Mouse (Mus musculus) right cerebral cortex, adult 2 months (tissue): ENCODE measurements around the gene N4bp2l1.
A peak's percentile ranks its signal among the peaks of the same experiment; 100 is the strongest.
"Not testable (repeated sequence)": the region's sequence is repeated elsewhere in the genome, so short reads cannot be mapped to it uniquely, and the experiment has no call there.

Experiments used
- DNase-seq, 2 experiments: peaks; one replicate each; pipeline ENCODE4 v3.0.0; 2021 to 2022; ENCODE audit warnings: low spot score in 2 of 2

The N4bp2l1 gene

DNA sequence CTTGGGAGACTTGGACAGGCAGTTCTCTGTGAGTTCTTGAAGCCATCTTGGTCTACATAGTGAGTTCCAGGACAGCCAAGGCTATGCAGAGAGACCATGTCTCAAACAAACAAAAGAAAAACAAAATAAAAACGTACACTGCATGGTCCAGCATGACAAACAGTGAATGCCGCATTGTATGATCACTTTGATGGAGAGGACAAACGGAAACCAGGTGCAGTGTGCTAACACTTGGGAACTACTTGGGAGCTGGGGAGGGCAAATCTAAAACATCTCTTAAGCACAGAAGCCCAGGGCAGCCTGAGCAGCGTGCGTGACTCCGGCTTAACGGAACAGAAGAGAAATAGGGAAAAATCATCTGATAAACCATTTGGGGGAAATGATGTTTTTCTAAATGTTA is at the start of gene N4bp2l1:
TSS of gene N4bp2l1 (minus strand) at position 101 of the 400 bp plus-strand sequence.
- DNase-seq, result no peak

DNA sequence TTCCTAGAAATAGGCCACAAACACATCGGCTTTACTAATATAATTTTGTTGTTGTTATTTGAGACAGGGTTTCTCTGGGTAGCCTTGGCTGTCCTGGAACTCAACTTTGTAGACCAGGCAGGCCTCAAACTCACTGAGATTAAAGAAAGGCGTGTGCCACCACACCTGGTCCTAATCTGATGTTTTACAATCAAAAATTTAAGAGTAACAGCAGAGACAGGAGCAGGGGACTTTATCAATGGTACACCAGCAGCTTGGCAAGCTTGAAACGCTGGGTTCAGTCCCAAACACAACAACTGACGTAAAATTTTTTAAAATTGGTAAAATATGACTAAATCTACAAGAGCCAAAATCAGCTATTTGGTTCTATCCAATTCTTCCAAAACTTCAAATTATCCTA is 47.9 kb upstream of the N4bp2l1 start:
- DNase-seq, result no peak

DNA sequence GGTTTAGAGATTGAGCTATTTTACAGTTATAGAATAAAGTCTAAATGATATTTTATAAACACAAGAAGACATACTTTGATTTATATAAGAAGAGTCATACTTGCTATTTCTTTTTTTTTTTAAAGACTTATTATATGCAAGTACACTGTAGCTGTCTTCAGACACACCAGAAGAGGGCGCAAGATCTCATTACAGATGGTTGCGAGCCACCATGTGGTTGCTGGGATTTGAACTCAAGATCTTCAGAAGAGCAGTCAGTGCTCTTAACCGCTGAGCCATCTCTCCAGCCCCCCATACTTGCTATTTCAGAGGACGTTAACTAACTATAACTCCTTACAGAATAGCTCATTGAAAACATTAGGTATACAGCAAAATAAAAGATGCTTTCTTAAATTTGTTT is 46.4 kb upstream of the N4bp2l1 start:
- DNase-seq, result not testable (repeated sequence)

DNA sequence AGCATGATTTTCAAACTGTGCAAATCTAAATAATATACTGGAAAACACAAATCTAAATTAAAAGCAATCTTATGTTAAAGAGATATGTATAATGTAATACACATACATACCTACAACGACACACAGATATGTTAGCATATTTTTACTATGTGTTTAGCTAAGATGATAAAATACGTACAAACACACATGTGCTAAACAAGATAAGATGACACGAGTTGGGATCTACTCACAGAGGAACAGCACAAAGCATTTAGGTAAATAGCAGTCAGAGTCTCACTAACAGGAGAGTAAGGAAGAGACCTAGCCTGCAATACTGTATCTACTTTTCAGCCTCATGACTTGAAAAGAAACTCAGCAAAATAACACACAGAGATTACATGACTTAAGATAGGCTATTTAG is 44.5 kb upstream of the N4bp2l1 start:
- DNase-seq, result no peak

DNA sequence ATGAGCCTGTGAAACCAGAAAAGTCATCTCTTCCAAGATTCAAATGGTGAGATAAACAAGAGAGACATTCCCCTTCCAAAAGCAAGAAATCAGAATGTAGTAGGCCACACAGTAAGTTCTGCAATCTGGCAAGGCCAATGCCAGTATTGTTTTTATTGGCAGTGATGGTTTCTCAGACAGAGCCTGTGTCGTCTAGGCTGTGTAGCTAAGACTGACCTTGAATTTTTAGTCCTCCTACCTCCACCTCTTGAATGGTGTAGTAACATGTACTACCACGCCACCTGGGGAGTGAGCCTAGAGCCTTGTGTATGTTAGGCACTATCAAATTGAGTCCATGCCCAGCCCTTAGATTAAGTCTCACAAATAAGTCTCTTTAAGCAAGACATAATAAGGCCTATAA is 32.7 kb upstream of the N4bp2l1 start:
- no peak for DNase-seq

DNA sequence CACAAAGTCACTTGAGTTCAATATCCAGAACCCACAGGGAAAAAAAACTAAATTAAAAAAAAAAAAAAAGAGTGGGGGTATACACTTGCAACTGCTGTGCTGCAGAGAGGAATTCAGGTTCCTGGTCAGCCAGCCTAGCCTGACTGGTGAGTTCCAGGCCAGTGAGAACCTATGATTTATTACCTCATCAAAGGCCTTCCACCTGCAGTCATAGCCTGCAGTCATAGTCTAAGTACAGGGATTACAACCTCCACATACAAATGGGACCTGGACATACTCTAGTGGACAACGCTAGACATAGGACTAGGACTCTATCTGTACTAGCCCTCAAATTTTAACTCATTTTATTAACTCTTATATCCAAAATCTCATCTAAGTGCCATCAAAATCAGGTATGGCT is 32.3 kb upstream of the N4bp2l1 start:
- DNase-seq, result no peak

DNA sequence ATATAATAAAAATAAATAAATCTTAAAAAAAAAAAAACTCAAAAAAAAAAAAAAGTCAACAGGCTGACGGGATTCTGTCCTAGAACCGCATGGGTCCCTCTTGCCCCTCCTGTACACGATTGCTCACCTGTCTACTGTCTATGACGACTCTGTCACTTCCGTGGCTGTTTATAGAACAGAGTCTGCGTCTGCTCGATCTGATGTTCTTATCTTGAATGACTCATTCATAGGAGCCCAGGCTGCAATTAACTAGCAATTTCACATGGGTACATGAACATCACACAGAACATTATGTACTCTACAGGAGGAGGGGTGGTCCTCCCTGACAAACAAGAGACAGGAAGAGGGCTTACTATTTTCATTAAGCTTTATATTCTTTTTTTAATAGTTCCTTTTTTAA is 28.5 kb upstream of the N4bp2l1 start:
- DNase-seq, result peak in 1 of 2 experiments; percentile 22

DNA sequence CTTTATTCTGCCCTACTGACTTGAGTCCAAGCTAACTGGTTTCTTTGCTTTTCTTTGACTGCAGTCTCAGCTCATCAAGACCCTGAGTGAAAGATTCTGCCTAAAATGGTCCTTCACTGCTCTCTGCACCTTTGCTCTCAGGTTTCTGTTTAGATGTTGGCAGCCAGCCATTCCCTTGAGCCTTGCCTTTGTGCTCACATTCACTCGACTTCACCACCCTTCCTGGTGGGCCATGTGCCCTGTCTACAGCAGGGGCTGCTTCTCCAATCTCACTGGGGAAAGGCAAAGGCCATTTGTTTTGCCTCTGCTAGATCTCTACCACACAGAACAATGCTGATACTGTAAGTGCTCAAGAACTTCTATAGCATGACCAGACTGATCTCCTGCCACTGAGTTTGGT is 25.8 kb upstream of the N4bp2l1 start:
- no peak for DNase-seq

- DNase-seq, result no peak
Measured at GRCm38 (mm10) chr5:150621592-150621991, 24.6 kb upstream of the N4bp2l1 start.

GRCm38 (mm10) chr5:150620588-150621135 is 23.7 kb upstream of the N4bp2l1 start:
- DNase-seq, result no peak

DNA sequence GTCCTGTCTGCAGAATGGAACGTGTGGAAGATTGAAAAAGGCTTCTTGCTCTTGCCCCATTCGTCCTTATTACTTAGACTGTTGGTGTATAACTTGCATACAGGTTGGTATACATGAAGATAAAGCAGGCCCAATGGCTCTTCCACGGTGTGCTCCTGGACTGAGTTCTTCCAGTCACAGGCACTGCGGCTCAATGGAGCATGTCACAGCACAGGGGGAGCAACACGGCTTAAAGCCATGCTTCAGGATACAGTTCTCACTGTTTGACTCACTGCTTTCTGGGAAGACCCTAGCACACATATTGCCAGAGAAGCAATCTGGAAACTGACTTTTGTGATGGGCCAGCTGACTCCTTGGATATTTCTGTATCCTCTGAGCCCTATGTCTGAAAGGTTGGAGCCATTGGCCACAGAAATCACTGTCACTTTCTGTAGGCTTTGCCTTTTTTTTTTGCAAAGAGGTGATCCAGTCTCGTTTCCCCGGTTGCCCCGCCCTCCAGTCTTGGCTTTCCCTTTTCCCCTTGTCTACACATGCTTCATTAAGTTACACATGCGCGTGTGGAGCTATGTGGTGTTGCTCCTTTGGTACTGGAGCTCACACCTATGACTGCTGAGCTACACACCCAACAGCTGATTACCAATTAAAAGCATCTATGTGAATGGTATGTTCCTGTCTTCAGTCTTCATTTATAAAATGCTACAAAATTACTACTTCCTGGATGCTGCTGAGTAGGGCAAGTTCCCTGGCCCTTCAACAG is 21.8 kb upstream of the N4bp2l1 start:
- no peak for DNase-seq

DNA sequence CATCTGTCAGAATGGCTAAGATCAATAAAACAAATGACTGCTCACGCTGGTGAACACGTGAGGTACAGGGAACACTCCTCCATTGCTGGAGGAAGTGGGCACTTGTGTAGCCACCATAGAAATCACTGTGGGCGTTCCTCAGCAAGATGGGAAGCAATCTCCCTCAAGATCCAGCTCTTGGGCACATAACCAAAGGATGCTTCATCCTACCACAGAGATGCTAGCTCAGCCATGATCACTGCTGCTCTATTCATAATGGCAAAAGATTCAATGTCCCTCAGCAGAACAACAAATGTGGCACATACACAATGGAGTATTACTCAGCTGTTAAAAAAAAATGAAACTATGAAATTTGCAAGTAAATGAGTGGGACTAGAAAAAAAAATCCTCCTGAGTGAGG is 19.7 kb upstream of the N4bp2l1 start:
- no peak for DNase-seq

- DNase-seq, result no peak
Measured at GRCm38 (mm10) chr5:150616216-150616615, 19.2 kb upstream of the N4bp2l1 start.

GRCm38 (mm10) chr5:150614054-150614453 is 17.1 kb upstream of the N4bp2l1 start:
- no peak for DNase-seq

DNA sequence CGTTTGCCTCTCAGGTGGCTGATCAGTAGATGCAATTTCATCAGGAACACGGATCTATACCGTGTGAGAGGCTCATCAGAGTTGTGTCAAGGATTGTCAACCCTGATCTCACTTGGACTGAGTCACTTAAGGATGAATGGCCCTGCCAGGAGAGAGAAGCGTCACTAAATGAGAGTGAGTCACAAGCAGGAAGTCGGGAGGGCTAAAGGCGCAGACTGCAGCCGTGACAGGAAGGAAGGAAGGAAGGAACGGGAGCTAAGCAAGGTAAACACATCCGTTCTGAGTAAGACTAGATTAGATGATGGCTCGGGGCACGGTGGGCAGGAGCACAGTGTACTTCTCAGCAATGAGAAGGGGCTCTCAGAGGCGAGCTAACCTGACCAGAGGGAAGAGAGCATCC is 14.7 kb upstream of the N4bp2l1 start:
- DNase-seq, result peak; percentile 28 to 37

DNA sequence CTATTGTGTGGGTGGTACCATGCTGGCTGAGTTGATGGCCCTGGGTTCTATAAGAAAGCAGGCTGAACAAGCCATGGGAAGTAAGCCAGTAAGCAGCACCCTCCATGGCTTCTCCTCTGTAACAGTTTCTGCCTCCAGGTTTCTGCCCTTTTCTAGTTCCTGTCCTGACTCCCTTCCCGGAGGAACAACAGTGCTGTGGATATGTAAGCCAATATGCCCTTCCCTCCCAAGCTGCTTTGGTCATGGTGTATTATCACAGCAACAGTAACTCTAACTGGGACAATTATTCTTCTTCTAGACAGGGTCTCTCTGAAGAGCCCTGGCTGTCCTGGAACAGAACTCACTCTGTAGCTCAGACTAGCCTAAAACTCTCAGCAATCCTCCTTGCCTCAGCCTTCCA is 14.1 kb upstream of the N4bp2l1 start:
- no peak for DNase-seq

DNA sequence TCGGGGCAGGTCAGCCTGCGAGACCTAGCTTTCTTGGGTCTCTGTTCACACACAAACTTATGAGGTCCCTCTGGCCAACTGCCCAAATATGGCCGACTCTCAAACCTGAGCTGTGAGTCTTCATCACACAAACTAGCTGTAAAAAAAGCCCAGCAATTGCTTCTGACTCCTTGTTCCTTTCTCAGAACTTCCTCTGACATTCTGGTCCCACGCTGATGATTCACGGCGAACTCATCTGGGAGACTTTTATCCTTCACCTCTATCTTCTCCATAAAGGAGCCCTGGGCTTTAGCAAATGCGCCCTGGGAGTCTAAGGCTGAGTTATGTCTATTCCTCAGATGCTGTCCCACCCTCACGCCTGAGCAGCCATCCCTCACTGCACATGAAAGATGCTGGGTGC is 10.6 kb upstream of the N4bp2l1 start:
- DNase-seq, result no peak

DNA sequence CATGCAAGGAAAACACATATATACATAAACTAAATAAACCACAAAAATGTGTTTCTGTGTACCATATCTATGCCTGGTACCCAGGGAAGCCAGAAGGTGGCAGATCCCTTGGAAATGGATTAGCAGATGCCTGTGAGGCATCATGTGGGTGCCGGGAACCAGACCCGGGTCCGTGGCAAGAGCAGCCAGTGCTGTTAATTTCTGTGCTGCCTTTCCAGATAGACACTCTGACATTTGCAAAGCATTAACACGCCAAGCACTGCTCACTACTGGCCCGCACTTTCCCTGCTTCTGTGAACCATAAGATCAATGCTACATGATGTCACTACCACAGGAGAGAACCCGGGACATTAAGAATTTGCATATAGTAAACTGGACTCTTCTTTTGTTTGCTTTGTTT is 9.1 kb upstream of the N4bp2l1 start:
- DNase-seq, result no peak

DNA sequence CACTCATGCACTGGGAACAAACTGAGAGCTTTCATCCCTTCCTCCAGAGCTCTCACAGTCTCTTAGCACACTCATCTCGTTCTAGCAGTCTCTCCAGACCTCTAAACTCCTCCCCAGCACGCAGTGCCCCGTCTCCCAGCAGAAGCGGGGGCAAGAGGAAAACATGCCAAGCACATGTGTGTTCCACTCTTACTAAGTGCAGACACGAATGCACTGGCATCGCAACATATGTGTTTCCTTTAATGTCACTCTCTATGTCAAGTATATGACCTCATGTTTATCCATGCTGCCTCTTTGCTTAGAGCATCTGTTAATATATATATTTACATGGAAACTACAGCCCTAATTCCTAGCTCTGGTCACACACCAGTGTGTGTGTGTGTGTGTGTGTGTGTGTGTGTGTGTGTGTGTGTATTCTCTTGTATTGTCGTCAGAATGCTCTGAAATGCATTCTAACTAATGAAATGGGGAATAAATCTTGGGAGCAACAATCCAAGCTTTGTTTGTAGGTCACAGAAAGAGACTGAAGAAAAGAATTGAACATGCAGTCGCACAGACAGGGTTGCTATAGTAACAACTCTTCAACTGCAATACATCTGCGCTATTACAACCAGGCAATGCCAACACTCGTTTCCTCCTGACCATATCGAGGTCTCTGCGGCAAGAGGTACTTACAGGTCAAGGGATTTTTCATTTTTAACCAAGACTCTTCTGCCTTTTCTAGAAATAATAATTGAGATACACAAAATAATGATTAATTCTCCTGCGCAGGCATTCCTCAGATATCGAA is 4.6 kb upstream of the N4bp2l1 start:
- no peak for DNase-seq

DNA sequence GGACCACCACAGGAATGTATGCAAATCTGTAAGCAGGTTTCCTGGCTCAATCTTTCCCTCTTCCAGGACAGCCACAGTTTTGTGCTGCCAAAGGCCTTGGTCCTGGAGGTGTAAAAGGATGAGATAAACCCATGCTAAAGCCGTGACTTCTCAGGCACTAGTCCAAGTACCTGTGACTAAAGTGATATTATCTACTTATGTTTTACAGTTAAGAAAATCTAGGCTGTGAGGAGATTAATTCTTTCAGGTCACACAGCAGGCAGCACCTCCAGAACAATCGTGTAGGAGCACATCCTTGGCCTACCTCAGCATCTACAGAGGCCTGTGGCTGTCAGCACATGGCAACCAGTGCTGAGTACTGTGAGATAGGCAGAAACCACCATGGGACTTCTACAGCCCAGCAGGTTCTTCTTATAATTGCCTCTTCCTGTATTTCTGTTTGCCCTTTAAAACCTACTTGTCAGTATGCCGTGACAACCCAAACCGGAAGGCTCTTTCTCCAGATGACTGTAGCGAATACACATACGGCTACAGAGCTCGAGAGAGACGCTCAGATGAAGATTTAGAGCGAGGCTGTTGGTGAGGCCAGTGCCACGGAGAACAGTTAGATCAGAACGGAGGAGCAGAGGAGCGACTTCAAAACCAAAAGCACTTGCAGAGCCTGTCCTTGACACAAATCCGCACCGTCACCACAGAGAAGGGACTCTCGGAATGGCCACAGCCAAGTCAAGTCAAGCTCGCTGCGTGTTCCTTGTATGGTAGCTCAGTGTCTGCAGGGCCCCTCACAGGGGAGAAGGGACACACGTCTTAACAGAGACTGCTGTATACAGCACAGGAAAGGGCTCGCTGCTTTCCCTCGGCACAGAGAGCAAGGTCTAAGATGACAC is 3.8 kb upstream of the N4bp2l1 start:
- DNase-seq, result no peak

DNA sequence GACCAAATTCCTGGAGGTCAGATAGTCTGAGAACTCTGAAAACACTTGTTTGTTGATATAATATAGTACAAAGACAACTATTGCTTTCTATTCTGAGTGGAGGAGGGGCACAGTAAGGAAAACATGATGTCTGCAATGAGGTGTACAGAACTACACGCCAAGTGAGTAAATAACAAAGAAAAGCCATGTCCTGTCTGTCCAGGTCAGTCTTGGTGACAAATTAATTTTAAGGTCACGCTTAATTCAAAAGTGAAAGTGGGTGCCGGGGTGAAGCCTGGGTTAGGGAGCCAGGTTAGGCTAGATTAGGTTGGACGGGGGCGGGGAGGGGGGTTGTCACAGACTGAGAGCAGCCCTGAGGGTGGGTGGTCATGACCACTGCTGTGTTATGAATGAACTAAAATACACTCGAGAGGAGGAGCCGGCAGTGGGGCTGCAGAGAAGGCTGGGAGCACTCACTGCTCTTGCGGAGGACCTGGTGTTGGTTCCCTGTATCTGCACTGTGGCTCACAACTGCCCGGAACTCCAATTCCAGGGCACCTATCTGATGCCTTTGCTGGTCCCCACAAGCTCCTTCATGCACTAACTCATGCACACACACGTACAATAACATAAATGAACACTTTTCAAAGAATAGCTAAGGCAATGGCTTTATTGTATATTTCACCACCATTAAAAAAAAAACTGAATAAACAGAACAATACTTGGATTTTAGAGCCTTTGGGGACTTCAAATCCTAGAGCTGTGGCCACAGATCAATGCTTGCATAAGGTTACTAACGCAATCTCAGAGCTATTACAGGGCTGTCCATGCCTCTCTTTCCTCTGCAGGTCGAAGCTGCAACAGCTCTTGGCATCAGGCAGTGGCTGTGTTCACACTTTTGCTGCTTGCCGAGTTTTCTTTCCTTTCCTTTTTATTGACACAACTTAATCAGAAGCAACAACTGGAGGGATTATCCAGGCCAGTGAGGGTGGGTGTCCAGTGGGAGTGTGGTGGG is 2.6 kb upstream of the N4bp2l1 start:
- no peak for DNase-seq
